Mouse (Mus musculus) thymus, postnatal 0 days (tissue): Measurements from ENCODE around the gene Gm5148. TPM values are rescaled to one million over a fixed set of nuclear protein-coding genes. Genes with fewer than 3 reads are reported as not detected.

Experiments used
- DNase-seq: peaks from one replicate; pipeline ENCODE4 v3.0.0-alpha.2; 2015; ENCODE audit warnings: low spot score
- polyA plus RNA-seq: library from polyadenylated mRNA; unstranded; fragments of >200 nt; fragmentation: Nextera tagmentation; extraction: Ambion mirVana; gene quantifications from 2 replicates; pipeline ENCODE4 v1.2.1, GENCODE M21; 2015

The Gm5148 gene
- polyA plus RNA-seq, 1 experiment from 2014 or later, result 6.1 TPM

GRCm38 (mm10) chr3:37738171-37738950, 14.1 kb upstream of the Gm5148 start:
- no peak for DNase-seq

DNA sequence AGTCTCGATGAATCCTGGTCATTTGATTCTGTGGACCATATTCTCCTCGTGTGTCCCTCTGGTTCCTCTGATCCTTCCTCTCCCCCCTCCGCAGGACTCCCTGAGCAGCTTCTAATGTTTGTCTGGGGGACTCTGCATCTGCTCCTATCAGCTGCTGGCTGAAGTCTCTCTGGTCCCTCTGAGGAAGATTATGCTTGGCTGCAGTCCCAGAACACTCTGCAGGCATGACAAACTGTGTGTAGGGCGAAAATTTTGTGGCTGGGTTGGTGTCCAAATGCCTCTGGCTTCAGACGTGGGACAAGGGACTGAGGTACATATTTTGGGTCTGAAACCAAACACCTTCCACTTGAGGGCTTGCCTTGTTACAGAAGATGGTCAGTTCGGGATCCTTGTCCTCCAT, 13.1 kb upstream of the Gm5148 start:
- DNase-seq, result no peak

GRCm38 (mm10) chr3:37735166-37735565, 10.9 kb upstream of the Gm5148 start:
- no peak for DNase-seq

DNA sequence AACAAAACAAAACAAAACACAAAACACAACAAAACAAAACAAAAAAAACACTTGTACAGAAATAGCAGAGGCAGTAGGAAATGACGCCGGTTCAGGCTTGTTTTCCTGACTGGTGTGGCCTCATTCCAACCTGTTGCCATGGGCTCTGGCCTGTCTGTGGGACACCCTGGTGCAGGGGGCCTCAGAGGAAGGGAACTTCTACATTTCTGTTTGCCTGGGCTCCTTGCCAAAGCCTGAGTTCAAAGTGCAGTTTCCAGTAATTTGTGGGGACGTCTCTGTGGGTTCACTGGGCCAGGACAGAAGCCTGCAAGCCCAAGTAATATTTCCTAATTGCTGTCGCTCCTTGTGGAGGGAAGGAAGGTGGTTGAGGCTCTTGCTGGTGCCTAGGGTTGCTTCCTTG, 4.9 kb upstream of the Gm5148 start:
- no peak for DNase-seq

GRCm38 (mm10) chr3:37728112-37729100, 4.1 kb upstream of the Gm5148 start:
- no peak for DNase-seq

GRCm38 (mm10) chr3:37727392-37727791, 3.1 kb upstream of the Gm5148 start:
- no peak for DNase-seq

- DNase-seq, result no peak
Observed at GRCm38 (mm10) chr3:37726501-37727140, 2.3 kb upstream of the Gm5148 start.

GRCm38 (mm10) chr3:37724946-37725735, 851 bp upstream of the Gm5148 start:
- peak; percentile 22 for DNase-seq

GRCm38 (mm10) chr3:37723662-37724170, 574 bp downstream of the Gm5148 start:
- DNase-seq, result peak; percentile 54

DNA sequence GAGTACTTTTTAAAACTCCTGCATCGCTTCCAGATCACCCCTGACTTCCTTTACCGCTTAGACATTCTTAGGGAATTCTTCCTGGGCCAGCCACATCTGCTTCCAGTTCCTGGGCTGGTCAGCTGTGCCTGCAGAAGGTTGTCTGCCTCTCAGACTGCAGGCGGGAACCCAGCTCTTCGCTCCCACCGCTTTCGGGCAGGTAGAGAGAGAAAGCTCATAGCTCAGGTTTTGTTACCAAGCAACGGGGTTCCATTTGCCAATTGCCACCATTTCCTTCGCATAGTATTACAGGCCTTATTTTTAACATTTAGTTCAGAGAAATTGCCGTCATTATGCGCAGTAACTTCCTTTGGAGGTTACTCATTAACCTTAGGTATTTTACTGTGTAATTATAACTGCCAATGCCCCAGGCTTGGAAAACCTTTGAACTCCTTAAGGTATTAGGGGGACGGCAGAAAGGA, 1.2 kb downstream of the Gm5148 start:
- no peak for DNase-seq

GRCm38 (mm10) chr3:37722487-37723060, 1.7 kb downstream of the Gm5148 start:
- no peak for DNase-seq

DNA sequence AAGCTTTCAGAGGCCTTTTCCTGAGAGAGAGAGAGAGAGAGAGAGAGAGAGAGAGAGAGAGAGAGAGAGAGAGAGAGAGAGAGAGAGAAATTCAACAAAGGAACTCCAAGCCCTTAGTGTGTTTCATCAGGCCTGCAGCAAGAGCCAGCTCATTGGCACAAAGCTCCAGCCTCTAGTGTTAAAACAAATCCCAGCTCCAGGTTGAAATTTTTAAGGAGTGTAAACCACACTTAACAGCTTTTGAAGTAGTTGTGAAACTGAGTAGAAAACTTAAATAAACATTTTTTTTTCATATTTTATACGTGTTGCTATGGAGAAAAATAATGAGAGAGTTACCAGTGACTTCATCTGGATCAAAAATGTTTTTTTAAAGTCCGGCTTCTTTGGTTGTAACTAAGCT, 7.3 kb downstream of the Gm5148 start:
- no peak for DNase-seq

- DNase-seq, result no peak
Observed at GRCm38 (mm10) chr3:37715734-37716133, 8.6 kb downstream of the Gm5148 start.

DNA sequence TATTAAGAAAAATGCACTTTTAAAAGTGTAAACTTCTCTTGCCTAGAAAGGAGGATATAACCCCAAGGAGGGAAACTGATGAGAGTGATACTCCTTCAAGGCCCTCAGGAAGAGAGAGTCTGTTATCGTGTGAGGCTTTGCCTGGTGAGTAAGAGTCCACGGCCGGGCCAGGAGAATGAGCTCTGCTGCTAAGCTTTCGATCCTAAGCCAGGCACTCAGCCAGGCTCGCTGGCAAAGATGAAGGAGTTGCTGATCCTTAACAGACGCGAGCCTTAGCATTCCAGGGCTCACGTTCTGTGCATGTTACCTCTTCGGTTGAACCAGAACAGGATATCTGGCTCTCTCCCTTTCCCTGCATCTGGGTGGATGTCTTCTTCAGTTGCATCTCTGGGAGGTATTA, 11.8 kb downstream of the Gm5148 start:
- no peak for DNase-seq

DNA sequence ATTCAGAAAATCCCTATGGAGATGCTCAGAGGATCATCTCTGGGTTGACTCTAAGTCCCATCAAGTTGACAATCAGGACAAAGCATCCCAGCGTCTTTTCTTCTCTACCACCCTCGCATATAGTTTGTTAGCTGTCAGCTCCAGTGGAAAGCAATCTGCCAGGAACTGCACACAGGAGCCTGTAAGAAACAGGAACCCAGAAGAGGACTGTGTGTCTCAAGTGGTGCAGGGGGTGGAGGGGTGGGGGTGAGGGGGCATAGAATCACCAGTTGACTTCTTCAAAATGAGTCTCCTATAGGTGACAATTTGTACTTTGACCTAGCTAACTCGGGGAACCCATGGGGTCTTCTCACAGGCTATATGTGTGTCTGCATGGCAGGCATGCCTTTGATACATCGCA, 12.7 kb downstream of the Gm5148 start:
- no peak for DNase-seq

DNA sequence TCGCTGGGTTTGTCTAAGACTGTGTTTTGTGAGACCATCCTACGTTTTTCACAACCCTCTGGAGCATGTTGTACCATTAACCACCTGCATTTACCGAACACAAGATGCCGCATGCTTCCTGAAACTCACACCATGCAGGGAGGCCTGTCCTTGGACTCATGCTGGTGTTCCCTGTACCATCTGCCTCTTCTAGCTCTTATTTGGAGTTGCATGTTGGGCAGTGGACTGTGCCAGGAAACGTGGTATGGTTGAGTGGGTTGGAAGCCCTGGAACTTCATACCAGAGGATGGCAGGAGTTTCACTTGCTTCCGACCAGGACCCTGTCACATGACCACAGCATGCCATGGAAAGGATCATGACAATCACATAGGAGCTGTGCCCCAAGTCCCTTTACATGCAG, 16.5 kb downstream of the Gm5148 start:
- no peak for DNase-seq

DNA sequence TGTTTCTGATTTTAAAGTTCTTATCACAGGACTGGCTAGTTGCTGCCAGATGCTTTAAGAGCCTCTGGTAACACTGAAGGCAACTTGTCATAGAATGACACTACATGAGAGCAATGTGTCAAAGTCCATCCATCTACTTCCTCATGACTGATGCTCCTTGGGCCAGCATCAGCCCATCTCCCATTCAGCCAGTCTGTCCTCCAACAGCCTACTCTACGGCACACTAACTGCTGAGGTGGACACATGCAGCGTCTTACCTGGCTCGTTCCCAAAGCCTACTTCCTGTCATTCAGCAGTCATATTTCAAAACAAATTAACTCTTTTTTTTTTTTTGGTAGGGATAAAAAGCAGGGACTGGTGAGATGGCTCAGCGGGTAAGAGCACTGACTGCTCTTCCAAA, 17.9 kb downstream of the Gm5148 start:
- no peak for DNase-seq

GRCm38 (mm10) chr3:37705436-37705835, 18.9 kb downstream of the Gm5148 start:
- DNase-seq, result no peak

GRCm38 (mm10) chr3:37704701-37705279, 19.5 kb downstream of the Gm5148 start:
- DNase-seq, result no peak

DNA sequence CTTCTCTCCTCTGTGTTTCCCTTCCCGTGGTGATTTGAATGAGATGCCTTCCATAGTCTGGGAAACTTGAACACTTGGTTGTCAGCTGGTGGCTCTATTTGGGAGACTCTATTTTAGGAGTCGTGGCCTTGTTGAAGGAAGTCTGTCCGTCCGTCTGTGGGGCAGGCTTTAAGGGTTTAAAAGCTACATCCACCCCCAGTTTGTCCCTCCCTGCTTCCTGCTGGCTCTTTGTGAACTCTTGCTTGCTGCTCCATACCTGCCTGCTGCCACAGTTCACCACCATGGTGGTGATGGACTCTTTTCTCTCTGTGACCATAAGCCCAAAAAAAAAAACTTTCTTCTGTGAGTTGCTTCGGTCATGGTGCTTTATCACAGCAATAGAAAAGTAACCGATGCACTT, 21.2 kb downstream of the Gm5148 start:
- DNase-seq, result no peak
